Mouse (Mus musculus) ES-Bruce4 (cell line): Measurements from ENCODE around the gene Mycl.

Experiments used
- EP300 ChIP-seq: IDR thresholded peaks from 2 replicates; pipeline ENCODE4 v1.6.1; 2011; ENCODE audit warnings: low read depth, low read length; ENCODE audit not compliant: insufficient read depth
- POLR2A ChIP-seq: IDR thresholded peaks from one replicate; pipeline ENCODE4 v1.8.1; 2011; ENCODE audit warnings: low read length; ENCODE audit not compliant: insufficient read depth

GRCm38 (mm10) chr4:123036710-123037109 is 41.3 kb downstream of the Mycl start:
- TF ChIP-seq EP300 = no peak
- TF ChIP-seq POLR2A = no peak
